Mouse (Mus musculus) hindbrain, embryonic 12.5 days (tissue): Measurements from ENCODE around the gene Trpd52l3. TPM values are rescaled to one million over a fixed set of nuclear protein-coding genes. Genes with fewer than 3 reads are reported as not detected.

Source experiments
- ATAC-seq: fragments of 200-750 bp; cut with Nextera tagmentation; 2 replicates; pipeline ENCODE4 v1.8.0; 2017; ENCODE audit warnings: moderate TSS enrichment; ENCODE audit not compliant: low FRiP score
- H3K27ac ChIP-seq: fragments of 300-500 bp; sonication (generic); 2 replicates; pipeline ENCODE4 v1.5.1; 2016; ENCODE audit warnings: mild to moderate bottlenecking
- H3K27me3 ChIP-seq: fragments of 300-500 bp; sonication (generic); 2 replicates; pipeline ENCODE4 v1.6.1; 2016; ENCODE audit warnings: mild to moderate bottlenecking
- H3K36me3 ChIP-seq: fragments of 300-500 bp; sonication (generic); 2 replicates; pipeline ENCODE4 v1.6.1; 2016; ENCODE audit warnings: mild to moderate bottlenecking
- H3K4me1 ChIP-seq: fragments of 300-500 bp; sonication (generic); 2 replicates; pipeline ENCODE4 v1.6.1; 2016
- H3K4me2 ChIP-seq: fragments of 300-500 bp; sonication (generic); replicated peaks from 2 replicates; pipeline ENCODE4 v1.6.1; 2016; ENCODE audit warnings: mild to moderate bottlenecking
- H3K4me3 ChIP-seq: fragments of 300-500 bp; sonication (generic); 2 replicates; pipeline ENCODE4 v1.5.1; 2016; ENCODE audit warnings: mild to moderate bottlenecking
- H3K9ac ChIP-seq: fragments of 300-500 bp; sonication (generic); 2 replicates; pipeline ENCODE4 v1.6.1; 2016; ENCODE audit warnings: mild to moderate bottlenecking, moderate library complexity
- H3K9me3 ChIP-seq: fragments of 300-500 bp; sonication (generic); replicated peaks from 2 replicates; pipeline ENCODE4 v1.6.1; 2016; ENCODE audit warnings: mild to moderate bottlenecking
- WGBS: fragments of 180-500 bp; shearing (Covaris S2); methylation state at CpG from one replicate; pipeline ENCODE4 v1.1.7; 2016; 5-methylcytosine and 5-hydroxymethylcytosine counted together
- polyA plus RNA-seq: library from polyadenylated mRNA; unstranded; fragments of >200 nt; fragmentation: Nextera tagmentation; extraction: Ambion mirVana; gene quantifications from 2 replicates; pipeline ENCODE4 v1.2.1, GENCODE M21; 2016

Gene Trpd52l3
- polyA plus RNA-seq, 1 experiment from 2014 or later = not detected

DNA sequence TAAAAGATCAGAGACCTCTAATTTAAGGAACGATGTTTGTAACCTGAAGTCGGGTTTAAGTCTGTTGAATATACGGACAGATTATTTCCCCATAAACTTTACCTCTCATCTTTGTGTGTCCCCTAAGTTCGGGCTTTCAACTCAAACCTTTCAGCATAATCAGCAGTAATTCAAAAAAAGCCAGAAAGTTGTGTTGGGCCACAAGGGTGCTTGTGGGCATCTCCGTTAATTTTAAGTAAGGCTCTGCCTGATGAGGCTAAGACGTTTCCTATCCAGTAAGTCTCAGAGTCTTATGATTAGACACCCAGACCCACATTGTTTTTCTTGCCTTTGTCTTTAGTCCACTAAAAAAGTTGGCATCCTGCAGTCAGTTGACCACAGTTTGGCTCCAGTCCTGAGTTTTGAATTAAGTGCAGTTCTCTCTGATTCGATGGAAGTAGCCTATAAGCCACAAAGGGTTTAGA, 27.9 kb downstream of the Trpd52l3 start:
- no peaks in the 10 kb centered on the region for H3K27me3 ChIP-seq
- H3K36me3 ChIP-seq = no peaks in the 10 kb centered on the region
- H3K4me2 ChIP-seq = peak overlapping the region; percentile 76
- WGBS = 5% methylated on average over 7 of the region's 7 CpGs
- no peak for ATAC-seq
- peak overlapping the region; percentile 100 for H3K4me3 ChIP-seq
- H3K9me3 ChIP-seq = no peaks in the 10 kb centered on the region
- peak overlapping the region; percentile 100 for H3K9ac ChIP-seq
- peaks cover 40% of the 10 kb centered on the region for H3K4me1 ChIP-seq
- peak overlapping the region; percentile 95 for H3K27ac ChIP-seq

DNA sequence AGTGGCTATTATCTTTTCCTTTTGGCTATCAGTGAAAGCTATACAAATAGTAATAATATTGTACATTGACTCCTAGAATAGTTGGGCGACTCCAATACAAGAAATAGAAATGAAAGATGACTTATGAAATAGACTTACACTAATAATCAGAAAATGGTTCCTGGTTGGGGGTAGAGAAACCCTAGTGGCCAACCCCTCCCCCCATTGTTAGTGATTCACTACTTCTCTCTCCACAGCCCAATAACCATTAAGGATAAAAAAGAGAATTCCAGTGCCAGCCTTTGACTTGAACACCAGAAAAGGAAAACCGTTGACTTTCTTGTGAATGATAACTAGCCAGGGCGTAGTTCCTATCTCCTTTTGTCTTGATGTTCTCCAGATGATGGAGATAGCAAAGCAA, 28.6 kb downstream of the Trpd52l3 start:
- H3K4me1 ChIP-seq = peaks cover 43% of the 10 kb centered on the region
- no peaks in the 10 kb centered on the region for H3K9me3 ChIP-seq
- H3K9ac ChIP-seq = peak overlapping the region; percentile 100; the same call in 1 of the 2 replicates
- H3K27me3 ChIP-seq = no peaks in the 10 kb centered on the region
- no peaks in the 10 kb centered on the region for H3K36me3 ChIP-seq
- no peak for ATAC-seq
- no peak overlapping the region for H3K27ac ChIP-seq
- H3K4me3 ChIP-seq = peak overlapping the region; percentile 100
- H3K4me2 ChIP-seq = peak overlapping the region; percentile 76
- WGBS = 57% methylated on average over 3 of the region's 3 CpGs

DNA sequence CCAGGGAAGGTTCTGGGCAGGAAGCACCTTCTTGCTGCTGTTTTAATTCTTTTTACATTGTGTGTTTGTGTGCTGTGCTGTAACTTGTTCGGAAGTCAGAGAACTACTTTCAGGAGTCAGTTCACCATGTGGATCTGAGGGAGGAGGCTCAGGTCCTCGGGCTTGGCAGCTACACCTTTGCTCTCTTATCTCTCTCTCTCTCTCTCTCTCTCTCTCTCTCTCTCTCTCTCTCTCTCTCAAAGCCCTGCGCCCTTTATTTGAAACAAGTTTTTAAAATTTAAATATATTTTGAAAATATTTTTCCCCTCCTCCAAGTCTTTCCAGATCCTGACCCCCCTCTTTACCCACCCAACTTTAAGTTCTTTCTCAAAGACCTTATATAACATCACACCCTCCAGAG, 31.8 kb downstream of the Trpd52l3 start:
- ATAC-seq = no peak
- no peak overlapping the region for H3K4me2 ChIP-seq
- H3K9me3 ChIP-seq = no peaks in the 10 kb centered on the region
- 59% methylated on average over 3 of the region's 3 CpGs for whole genome bisulfite sequencing
- H3K4me1 ChIP-seq = peaks cover 35% of the 10 kb centered on the region
- no peak overlapping the region for H3K27ac ChIP-seq
- H3K9ac ChIP-seq = no peak overlapping the region
- no peak overlapping the region for H3K4me3 ChIP-seq
- H3K27me3 ChIP-seq = no peaks in the 10 kb centered on the region
- H3K36me3 ChIP-seq = no peaks in the 10 kb centered on the region

DNA sequence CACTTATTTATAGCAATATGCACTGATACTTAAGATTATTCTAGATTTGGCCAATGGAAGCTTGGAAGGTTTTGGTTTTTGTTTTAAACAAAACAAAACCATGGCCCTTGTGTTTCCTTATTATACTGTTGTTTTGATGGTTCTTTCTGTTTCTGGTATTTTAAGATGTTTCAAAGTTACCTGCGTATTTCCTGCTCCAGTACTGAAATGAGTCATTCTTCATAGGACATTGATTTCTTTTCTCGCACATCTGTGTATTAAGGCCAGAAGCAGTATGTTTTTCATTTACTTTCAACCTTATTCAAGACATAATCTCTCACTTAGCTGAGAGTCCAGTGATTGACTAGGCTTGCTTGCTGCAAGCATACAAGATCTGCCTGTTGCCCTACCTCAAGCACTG, 40.1 kb downstream of the Trpd52l3 start:
- H3K4me3 ChIP-seq = no peak overlapping the region
- no peaks in the 10 kb centered on the region for H3K27me3 ChIP-seq
- peaks cover 28% of the 10 kb centered on the region for H3K36me3 ChIP-seq
- H3K4me2 ChIP-seq = no peak overlapping the region
- no peak for ATAC-seq
- 98% methylated on average over 2 of the region's 2 CpGs for WGBS
- no peak overlapping the region for H3K9ac ChIP-seq
- H3K9me3 ChIP-seq = no peaks in the 10 kb centered on the region
- H3K27ac ChIP-seq = no peak overlapping the region
- no peaks in the 10 kb centered on the region for H3K4me1 ChIP-seq

DNA sequence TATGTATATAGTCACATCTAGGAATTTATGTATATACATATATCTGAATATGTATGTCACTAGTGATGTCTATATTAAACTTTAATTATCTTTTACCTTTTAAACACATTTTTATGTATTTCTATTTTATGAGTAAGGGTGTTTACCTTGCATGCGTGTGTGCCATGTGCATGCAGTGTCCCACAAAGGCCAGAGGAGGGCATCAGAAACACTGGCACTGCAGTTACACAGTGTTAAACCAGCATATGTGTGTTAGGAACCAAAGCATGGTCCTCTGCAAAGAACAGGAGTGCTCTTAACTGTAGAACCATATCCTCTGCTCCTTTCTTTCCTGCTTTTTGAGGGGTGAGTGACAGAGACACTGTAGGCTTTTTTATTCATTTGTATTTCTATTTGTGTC, 41.0 kb downstream of the Trpd52l3 start:
- H3K27ac ChIP-seq = no peak overlapping the region
- no peaks in the 10 kb centered on the region for H3K9me3 ChIP-seq
- H3K4me3 ChIP-seq = no peak overlapping the region
- no peaks in the 10 kb centered on the region for H3K4me1 ChIP-seq
- no peak overlapping the region for H3K4me2 ChIP-seq
- H3K9ac ChIP-seq = no peak overlapping the region
- 100% methylated on average over 1 of the region's 1 CpGs for WGBS
- no peaks in the 10 kb centered on the region for H3K27me3 ChIP-seq
- peaks cover 28% of the 10 kb centered on the region for H3K36me3 ChIP-seq
- ATAC-seq = no peak

DNA sequence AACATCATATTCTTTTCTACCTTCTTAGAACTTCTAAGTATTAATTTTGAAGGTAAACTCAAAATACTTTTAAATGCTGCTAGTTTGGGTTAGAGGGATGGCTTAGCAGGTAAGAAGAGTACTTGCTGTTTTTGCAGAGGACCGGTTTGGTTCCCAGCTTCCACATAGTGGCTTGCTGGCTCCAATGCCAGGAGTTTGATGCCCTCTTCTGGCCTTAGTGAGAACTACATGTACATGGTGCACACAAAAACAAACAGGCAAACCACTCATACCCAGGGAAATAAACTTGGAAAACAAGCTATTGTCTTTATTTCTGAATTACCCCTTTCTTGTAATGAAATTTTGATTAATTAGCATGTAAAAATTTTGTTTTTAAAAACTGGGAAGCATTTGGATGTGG, 42.3 kb downstream of the Trpd52l3 start:
- Histone ChIP-seq H3K27ac (no peak overlapping the region), H3K36me3 (peaks cover 28% of the 10 kb centered on the region), H3K4me2 (no peak overlapping the region), H3K9ac (no peak overlapping the region), H3K4me3 (no peak overlapping the region), H3K4me1 (no peaks in the 10 kb centered on the region), H3K9me3 (no peaks in the 10 kb centered on the region), H3K27me3 (no peaks in the 10 kb centered on the region)
- ATAC-seq = no peak
- 61% methylated on average over 1 of the region's 1 CpGs for WGBS

DNA sequence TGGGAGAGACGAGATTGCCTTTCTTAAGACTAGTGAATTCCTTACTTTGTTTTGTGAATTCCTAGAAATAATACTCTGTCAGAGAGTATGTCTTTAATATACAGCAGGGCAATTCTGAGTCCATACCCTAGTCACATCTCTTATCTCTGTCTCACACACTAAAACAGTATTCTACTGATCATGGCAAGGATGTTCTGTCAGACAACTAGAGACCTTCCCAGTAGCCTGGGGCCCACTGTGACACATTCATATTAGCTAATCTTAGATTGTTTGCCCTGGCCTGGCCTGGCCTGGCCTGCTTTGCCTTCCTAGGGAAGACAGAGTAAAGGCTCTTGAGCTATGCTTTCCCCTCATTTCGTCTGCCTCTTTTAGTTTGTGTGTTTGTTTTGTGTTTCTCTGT, 47.0 kb downstream of the Trpd52l3 start:
- no peak overlapping the region for H3K4me3 ChIP-seq
- H3K36me3 ChIP-seq = peaks cover 10% of the 10 kb centered on the region; the same call in 1 of the 2 replicates
- no peak overlapping the region for H3K9ac ChIP-seq
- no peaks in the 10 kb centered on the region for H3K4me1 ChIP-seq
- no peaks in the 10 kb centered on the region for H3K27me3 ChIP-seq
- no peak for ATAC-seq
- H3K4me2 ChIP-seq = no peak overlapping the region
- WGBS = 81% methylated on average over 2 of the region's 2 CpGs
- no peak overlapping the region for H3K27ac ChIP-seq
- no peaks in the 10 kb centered on the region for H3K9me3 ChIP-seq

DNA sequence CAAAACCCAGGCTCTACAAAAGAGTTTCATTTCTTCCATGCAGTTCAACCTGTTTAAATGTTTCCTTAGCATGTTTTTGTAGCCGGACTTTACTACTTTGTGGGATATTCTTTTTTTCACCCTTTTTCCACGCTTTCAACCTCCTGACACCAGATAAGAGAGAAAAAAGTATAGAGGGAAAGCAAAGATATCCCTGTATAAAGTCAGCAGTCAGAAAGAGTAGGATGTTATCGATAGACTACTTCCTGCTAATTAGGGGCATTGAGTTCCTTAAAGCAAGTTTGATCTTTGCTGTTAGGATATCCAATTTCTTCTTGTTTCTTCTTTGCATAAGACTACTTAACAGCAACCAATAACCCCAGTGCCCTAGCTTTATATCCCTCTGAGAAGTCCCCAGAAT, 47.9 kb downstream of the Trpd52l3 start:
- Histone ChIP-seq H3K27ac (no peak overlapping the region), H3K4me2 (no peak overlapping the region), H3K4me1 (no peaks in the 10 kb centered on the region), H3K4me3 (no peak overlapping the region), H3K9me3 (no peaks in the 10 kb centered on the region), H3K36me3 (peaks cover 10% of the 10 kb centered on the region; the same call in 1 of the 2 replicates), H3K9ac (no peak overlapping the region), H3K27me3 (no peaks in the 10 kb centered on the region)
- 96% methylated on average over 3 of the region's 3 CpGs for WGBS
- ATAC-seq = no peak

DNA sequence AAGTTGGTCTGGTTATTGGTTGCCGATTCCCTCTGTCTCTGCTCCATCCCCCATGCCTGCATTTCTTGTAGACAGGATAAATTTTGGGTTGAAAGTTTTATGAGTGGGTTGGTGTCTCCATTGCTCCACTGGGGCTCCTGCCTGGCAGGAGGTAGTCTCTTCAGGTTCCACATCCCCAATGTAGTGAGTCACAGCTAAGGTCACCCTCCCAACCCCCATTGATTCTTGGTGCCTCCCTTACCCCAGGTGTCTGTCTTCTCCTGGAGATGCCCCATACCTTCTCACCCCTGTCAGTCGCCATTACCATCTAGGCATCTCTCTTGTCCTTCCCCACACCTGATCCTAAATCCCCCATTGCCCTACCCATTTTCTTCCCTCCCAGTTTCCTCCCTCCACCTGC, 50.6 kb downstream of the Trpd52l3 start:
- Histone ChIP-seq H3K4me3 (no peak overlapping the region), H3K27ac (no peak overlapping the region), H3K36me3 (no peaks in the 10 kb centered on the region), H3K4me1 (no peaks in the 10 kb centered on the region), H3K9me3 (no peaks in the 10 kb centered on the region), H3K9ac (no peak overlapping the region), H3K4me2 (no peak overlapping the region), H3K27me3 (no peaks in the 10 kb centered on the region)
- 100% methylated on average over 2 of the region's 2 CpGs for WGBS
- ATAC-seq = no peak

Other genes starting within 250 kb of the Trpd52l3 start
- 8.3 and 8.8 TPM in 2 replicates for gene 9930021J03Rik, start 197.8 kb upstream of the Trpd52l3 start, polyA plus RNA-seq
- 41.8 and 45.9 TPM in 2 replicates for gene Ranbp6, start 190.8 kb upstream of the Trpd52l3 start, polyA plus RNA-seq
- 1.7 and 1.8 TPM in 2 replicates for gene Il33, start 78.7 kb upstream of the Trpd52l3 start, polyA plus RNA-seq
- gene Uhrf2, start 26.7 kb downstream of the Trpd52l3 start, polyA plus RNA-seq = 83.7 and 92.6 TPM in 2 replicates
- gene Gldc, start 171.6 kb downstream of the Trpd52l3 start, polyA plus RNA-seq = 19.9 and 21.2 TPM in 2 replicates
- not detected in 2 replicates for gene Mbl2, start 229.2 kb downstream of the Trpd52l3 start, polyA plus RNA-seq